Mouse (Mus musculus) limb, embryonic 10.5 days (tissue): ENCODE results near the gene Mast3. TPM values are rescaled to one million over a fixed set of nuclear protein-coding genes. Genes with fewer than 3 reads are reported as not detected.
A peak's percentile ranks its signal among the peaks of the same experiment; 100 is the strongest.

ENCODE experiments used
- DNase-seq: peaks from one replicate; pipeline ENCODE4 v3.0.0-alpha.2; 2017; ENCODE audit warnings: low spot score
- H3K27ac ChIP-seq: fragments of 300-500 bp; sonication (generic); 2 replicates; pipeline ENCODE4 v1.5.1; 2016; ENCODE audit warnings: mild to moderate bottlenecking
- H3K27me3 ChIP-seq: fragments of 300-500 bp; sonication (generic); 2 replicates; pipeline ENCODE4 v1.6.1; 2016; ENCODE audit warnings: low read depth, mild to moderate bottlenecking; ENCODE audit not compliant: poor library complexity, severe bottlenecking
- H3K36me3 ChIP-seq: fragments of 300-500 bp; sonication (generic); 2 replicates; pipeline ENCODE4 v1.6.1; 2016; ENCODE audit warnings: mild to moderate bottlenecking, moderate library complexity
- H3K4me1 ChIP-seq: fragments of 300-500 bp; sonication (generic); 2 replicates; pipeline ENCODE4 v1.6.1; 2016
- H3K4me3 ChIP-seq: fragments of 300-500 bp; sonication (generic); 2 replicates; pipeline ENCODE4 v1.5.1; 2016; ENCODE audit warnings: mild to moderate bottlenecking, moderate library complexity
- H3K9me3 ChIP-seq: fragments of 300-500 bp; sonication (generic); replicated peaks from 2 replicates; pipeline ENCODE4 v1.6.1; 2016; ENCODE audit warnings: mild to moderate bottlenecking
- WGBS: fragments of 180-500 bp; shearing (Covaris S2); methylation state at CpG from one replicate; pipeline ENCODE4 v1.1.7; 2016; 5-methylcytosine and 5-hydroxymethylcytosine counted together
- polyA plus RNA-seq: library from polyadenylated mRNA; unstranded; fragments of >200 nt; fragmentation: Nextera tagmentation; extraction: Ambion mirVana; gene quantifications from 2 replicates; pipeline ENCODE4 v1.2.1, GENCODE M21; 2016

Gene Mast3
- polyA plus RNA-seq, 1 experiment from 2014 or later: 17.1 TPM

- H3K9me3 ChIP-seq: no peaks in the 10 kb centered on the region
- no peak overlapping the region for H3K4me3 ChIP-seq
- H3K27ac ChIP-seq: no peak overlapping the region
- no peak for DNase-seq
- peaks cover 51% of the 10 kb centered on the region for H3K4me1 ChIP-seq
- 75% methylated on average over 19 of the region's 19 CpGs for WGBS
- 0 out of 2 replicates have a peak, but pooled peaks cover 4% of the 10 kb centered on the region for H3K27me3 ChIP-seq
- H3K36me3 ChIP-seq: peaks cover 30% of the 10 kb centered on the region
Measured at GRCm38 (mm10) chr8:70758616-70759561, 46.0 kb downstream of the Mast3 start.

DNA sequence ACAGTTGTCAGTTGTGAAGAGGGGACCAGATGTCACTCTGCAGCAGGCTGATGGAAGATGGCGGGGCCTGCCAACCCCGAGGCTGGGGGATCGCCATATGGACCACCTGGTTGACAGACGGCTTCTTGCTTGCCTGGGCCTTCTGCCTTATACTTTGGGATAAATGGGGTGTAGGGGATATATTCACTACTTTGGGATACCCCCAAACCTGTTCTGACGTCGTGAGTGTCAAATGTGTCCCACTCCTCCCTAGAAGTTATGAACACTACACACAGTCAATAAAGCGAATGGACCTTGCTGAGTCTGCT lies 46.6 kb downstream of the Mast3 start:
- H3K27me3 ChIP-seq: 0 out of 2 replicates have a peak, but pooled peaks cover 4% of the 10 kb centered on the region
- H3K4me1 ChIP-seq: peaks cover 57% of the 10 kb centered on the region
- WGBS: 91% methylated on average over 7 of the region's 7 CpGs
- no peak for DNase-seq
- H3K4me3 ChIP-seq: no peak overlapping the region
- H3K36me3 ChIP-seq: peaks cover 30% of the 10 kb centered on the region
- no peaks in the 10 kb centered on the region for H3K9me3 ChIP-seq
- H3K27ac ChIP-seq: no peak overlapping the region

- WGBS: 75% methylated on average over 22 of the region's 22 CpGs
- H3K4me1 ChIP-seq: peaks cover 62% of the 10 kb centered on the region
- no peak overlapping the region for H3K27ac ChIP-seq
- 0 out of 2 replicates have a peak, but pooled peaks cover 4% of the 10 kb centered on the region for H3K27me3 ChIP-seq
- no peak for DNase-seq
- H3K4me3 ChIP-seq: no peak overlapping the region
- no peaks in the 10 kb centered on the region for H3K9me3 ChIP-seq
- peaks cover 30% of the 10 kb centered on the region for H3K36me3 ChIP-seq
Measured at GRCm38 (mm10) chr8:70757523-70758307, 47.1 kb downstream of the Mast3 start.

DNA sequence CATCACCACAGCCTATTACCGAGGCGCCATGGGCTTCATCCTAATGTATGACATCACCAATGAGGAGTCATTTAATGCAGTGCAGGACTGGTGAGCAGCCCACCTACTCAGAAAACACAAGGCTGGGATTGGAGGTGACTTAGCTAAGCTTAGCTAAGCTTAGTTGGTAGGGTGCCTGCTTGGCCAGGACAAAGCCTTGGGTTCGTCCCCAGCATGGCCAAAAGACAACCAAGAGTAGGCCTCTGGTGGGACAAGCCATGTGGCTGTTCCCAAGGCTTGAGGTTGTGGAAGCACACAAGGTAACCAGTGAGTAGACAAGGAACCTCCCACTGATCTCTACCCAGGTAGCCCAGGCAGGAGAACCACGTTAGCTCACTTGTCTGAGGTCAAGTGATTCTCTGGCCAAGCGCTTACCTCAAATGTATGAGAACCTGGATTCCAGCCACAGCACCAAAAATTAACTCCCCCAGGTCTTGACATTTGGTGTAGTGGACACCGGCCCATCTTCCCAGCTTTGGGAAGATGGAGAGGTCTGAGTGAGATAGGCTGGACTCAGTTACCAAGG lies 48.3 kb downstream of the Mast3 start:
- no peak for DNase-seq
- Histone ChIP-seq H3K4me3 (no peak overlapping the region), H3K36me3 (peaks cover 30% of the 10 kb centered on the region), H3K9me3 (no peaks in the 10 kb centered on the region), H3K27ac (no peak overlapping the region), H3K27me3 (0 out of 2 replicates have a peak, but pooled peaks cover 4% of the 10 kb centered on the region), H3K4me1 (peaks cover 68% of the 10 kb centered on the region)
- 92% methylated on average over 6 of the region's 6 CpGs for WGBS

DNA sequence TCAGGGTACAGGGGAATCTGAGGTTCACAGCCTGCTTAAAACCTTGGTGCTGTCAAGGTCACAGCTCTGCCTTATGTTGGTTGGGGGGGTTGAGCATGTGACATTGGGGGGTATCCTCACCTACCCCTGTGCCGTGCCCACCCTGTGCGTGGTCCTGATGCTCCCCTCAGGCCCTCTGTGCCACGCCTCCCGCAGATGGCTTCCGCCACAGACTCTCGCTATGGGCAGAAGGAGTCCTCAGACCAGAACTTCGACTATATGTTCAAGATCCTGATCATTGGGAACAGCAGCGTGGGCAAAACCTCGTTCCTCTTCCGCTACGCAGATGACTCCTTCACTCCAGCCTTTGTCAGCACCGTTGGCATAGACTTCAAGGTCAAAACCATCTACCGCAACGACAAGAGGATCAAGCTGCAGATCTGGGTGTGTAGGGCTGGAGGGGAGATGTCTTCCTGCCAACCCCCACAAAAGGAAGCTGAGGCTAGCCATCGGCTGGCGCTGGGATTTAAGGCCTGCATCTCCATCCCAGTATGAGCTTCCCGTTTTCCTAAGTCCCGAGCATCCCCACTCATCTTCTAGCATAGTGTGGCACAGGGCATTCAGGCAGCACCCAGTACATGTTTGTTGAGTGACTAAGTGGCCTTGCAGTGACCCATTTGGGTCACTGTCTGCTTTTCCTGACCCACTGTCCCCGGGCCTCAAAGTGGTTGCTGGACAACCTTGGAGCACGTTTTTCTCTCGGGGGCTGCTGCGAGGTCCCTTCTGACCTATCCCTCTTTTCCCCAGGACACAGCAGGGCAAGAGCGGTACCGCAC lies 49.0 kb downstream of the Mast3 start:
- no peak overlapping the region for H3K27ac ChIP-seq
- no peaks in the 10 kb centered on the region for H3K9me3 ChIP-seq
- peak overlapping the region; percentile 71 for H3K4me3 ChIP-seq
- no peak for DNase-seq
- H3K36me3 ChIP-seq: peaks cover 30% of the 10 kb centered on the region
- H3K4me1 ChIP-seq: peaks cover 61% of the 10 kb centered on the region
- WGBS: 87% methylated on average over 24 of the region's 24 CpGs
- 0 out of 2 replicates have a peak, but pooled peaks cover 4% of the 10 kb centered on the region for H3K27me3 ChIP-seq

DNA sequence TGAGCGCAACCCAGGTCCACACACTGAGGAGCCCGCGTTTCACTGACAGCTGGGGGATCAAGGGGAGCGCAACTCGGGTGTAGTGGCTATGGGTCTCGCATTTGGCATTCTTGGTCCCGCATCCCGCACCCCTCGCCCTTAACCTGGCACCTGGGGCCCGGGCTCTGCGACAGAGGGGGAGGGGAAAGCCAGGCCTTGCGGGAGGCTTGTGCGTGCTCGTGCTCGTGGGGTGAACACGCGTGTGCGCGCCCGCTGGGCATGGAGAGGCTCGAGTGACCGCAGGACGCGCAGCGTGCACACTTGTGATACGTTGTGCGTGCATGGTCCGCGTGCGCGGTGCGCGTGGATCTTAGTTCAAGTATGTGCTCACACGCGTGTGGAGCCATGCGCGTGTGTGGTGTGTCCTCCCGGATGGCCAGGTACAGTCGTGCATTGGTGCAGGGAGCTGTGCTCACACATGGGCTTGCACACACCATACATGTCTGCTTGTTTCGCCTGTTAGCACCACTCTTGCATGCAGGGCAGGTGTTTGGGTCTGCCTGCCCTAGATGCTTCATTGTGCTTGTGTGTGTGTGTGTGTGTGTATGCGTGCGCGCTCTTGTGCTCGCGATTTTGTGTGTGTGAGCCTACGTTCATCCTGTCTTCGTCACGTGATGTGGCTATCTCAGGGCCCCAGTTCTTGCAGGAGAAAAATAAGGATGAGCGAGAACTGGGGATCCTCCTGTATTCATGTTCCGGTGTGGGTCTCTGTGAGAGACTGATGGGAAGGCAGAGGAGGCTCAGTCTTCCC lies 49.8 kb downstream of the Mast3 start:
- WGBS: 19% methylated on average over 50 of the region's 50 CpGs
- H3K27ac ChIP-seq: peak overlapping the region; percentile 83

GRCm38 (mm10) chr8:70754043-70754870 lies 50.6 kb downstream of the Mast3 start, which contains the start of gene Rab3a:
TSS of gene Rab3a (plus strand) at chr8:70754679.
- Histone ChIP-seq H3K4me1 (peaks cover 47% of the 10 kb centered on the region), H3K4me3 (peak within 1 kb of the TSS; percentile 71), H3K9me3 (no peaks in the 10 kb centered on the region), H3K36me3 (peaks cover 30% of the 10 kb centered on the region), H3K27ac (peak within 1 kb of the TSS; percentile 83), H3K27me3 (peaks cover 14% of the 10 kb centered on the region)
- peak; percentile 92 for DNase-seq
- WGBS: 8% methylated on average over 37 of the region's 37 CpGs

More for the DNA sequence above, 49.8 kb downstream of the Mast3 start:
- Histone ChIP-seq H3K27me3 (peaks cover 6% of the 10 kb centered on the region; the same call in 1 of the 2 replicates), H3K9me3 (no peaks in the 10 kb centered on the region), H3K36me3 (peaks cover 30% of the 10 kb centered on the region), H3K4me1 (peaks cover 55% of the 10 kb centered on the region), H3K4me3 (peak overlapping the region; percentile 71)
- DNase-seq: peak; percentile 63

- Histone ChIP-seq H3K9me3 (no peaks in the 10 kb centered on the region), H3K27ac (peak overlapping the region; percentile 83), H3K4me1 (peaks cover 39% of the 10 kb centered on the region), H3K36me3 (peaks cover 24% of the 10 kb centered on the region), H3K27me3 (peaks cover 25% of the 10 kb centered on the region), H3K4me3 (peak overlapping the region; percentile 26)
- DNase-seq: no peak
- WGBS: 26% methylated on average over 21 of the region's 21 CpGs
Measured at GRCm38 (mm10) chr8:70753151-70753550, 51.7 kb downstream of the Mast3 start.

- H3K4me3 ChIP-seq: no peak overlapping the region
Measured at GRCm38 (mm10) chr8:70752000-70752764, 52.7 kb downstream of the Mast3 start.

GRCm38 (mm10) chr8:70750128-70750680 lies 54.6 kb downstream of the Mast3 start:
- Histone ChIP-seq H3K27me3 (peaks cover 50% of the 10 kb centered on the region), H3K4me1 (peaks cover 31% of the 10 kb centered on the region), H3K9me3 (no peaks in the 10 kb centered on the region), H3K27ac (no peak overlapping the region), H3K4me3 (no peak overlapping the region), H3K36me3 (no peaks in the 10 kb centered on the region)
- 84% methylated on average over 13 of the region's 13 CpGs for WGBS
- no peak for DNase-seq

More at GRCm38 (mm10) chr8:70752000-70752764, 52.7 kb downstream of the Mast3 start:
- H3K4me1 ChIP-seq: peaks cover 39% of the 10 kb centered on the region
- H3K36me3 ChIP-seq: peaks cover 14% of the 10 kb centered on the region
- H3K27ac ChIP-seq: 0 out of 2 replicates have a peak overlapping the region, but pooled peaks have one; percentile 83
- peaks cover 35% of the 10 kb centered on the region for H3K27me3 ChIP-seq
- DNase-seq: peak; percentile 77
- 29% methylated on average over 11 of the region's 11 CpGs for WGBS
- no peaks in the 10 kb centered on the region for H3K9me3 ChIP-seq
